Mouse (Mus musculus): Measurements from ENCODE around the gene Nt5c3b.

Gene Nt5c3b

GRCm38 (mm10) chr11:100426820-100427219 lies 14.8 kb downstream of the Nt5c3b start:
- DNase-seq, result no peak

GRCm38 (mm10) chr11:100425851-100426250 lies 15.8 kb downstream of the Nt5c3b start:
- peak; percentile 69 for DNase-seq

DNA sequence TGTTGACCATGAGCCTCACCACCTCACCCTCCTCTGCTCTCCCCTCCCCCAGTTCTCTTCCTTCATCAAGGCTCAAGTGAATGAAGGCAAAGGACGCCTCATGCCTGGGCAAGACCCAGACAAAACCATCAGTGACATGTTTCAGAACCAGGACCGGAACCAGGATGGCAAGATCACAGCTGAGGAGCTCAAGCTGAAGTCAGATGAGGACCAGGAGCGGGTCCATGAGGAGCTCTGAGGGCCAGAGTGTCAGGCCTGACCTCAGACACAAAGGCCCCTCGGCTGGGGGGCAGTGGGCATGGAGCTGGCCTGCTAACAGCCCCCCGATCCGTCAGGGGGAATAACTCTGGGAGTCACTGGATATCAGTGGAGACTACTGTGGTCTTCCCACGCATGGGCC lies 17.8 kb downstream of the Nt5c3b start:
- DNase-seq, result no peak

GRCm38 (mm10) chr11:100421537-100421936 lies 20.1 kb downstream of the Nt5c3b start:
- DNase-seq, result no peak

DNA sequence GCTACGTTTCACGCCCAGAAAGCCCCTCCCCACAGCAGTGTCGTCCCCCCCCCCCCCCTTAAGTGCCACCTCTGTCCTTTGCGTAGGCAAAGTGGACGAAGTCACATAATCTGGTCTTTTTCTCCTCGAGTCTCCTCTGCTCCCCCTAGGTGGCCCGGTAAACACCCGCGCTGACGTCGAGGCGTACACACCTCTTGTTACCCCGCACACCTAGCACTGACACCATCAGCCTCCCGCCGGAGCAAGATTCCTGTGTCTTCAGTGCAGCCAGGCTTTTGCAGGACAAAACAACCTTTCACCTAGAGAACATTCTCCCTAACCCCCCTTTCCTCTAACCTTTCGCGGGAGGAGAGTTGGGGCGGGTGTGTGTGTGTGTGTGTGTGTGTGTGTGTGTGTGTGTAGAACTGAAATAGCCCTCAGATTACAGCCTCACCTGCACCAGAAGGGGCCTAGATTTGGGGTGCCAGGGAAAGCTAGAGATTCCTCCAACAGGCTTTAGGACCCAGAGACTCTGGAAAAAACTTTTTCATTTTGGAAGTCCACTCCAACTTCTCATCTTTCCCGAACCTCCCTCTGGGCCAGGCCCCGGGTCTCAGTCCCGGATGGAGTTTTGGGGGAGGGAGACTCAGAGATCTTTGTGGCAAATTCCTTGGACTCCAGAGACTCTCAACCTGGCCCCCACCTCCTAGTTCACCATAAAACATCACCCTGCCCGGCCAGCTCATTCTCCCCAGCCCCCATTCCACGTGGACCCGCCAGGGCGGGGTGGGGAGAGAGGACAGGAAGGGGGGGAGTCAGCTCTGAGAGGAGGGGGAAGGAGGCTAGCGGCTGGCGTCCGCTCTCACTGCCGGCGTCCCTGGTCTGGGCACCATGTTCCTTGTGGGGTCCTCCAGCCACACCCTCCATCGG lies 26.4 kb downstream of the Nt5c3b start, which contains the start of gene Fkbp10:
Fkbp10 (plus strand) TSS at position 784 of the 909 bp plus-strand sequence.
- DNase-seq, result no peak

DNA sequence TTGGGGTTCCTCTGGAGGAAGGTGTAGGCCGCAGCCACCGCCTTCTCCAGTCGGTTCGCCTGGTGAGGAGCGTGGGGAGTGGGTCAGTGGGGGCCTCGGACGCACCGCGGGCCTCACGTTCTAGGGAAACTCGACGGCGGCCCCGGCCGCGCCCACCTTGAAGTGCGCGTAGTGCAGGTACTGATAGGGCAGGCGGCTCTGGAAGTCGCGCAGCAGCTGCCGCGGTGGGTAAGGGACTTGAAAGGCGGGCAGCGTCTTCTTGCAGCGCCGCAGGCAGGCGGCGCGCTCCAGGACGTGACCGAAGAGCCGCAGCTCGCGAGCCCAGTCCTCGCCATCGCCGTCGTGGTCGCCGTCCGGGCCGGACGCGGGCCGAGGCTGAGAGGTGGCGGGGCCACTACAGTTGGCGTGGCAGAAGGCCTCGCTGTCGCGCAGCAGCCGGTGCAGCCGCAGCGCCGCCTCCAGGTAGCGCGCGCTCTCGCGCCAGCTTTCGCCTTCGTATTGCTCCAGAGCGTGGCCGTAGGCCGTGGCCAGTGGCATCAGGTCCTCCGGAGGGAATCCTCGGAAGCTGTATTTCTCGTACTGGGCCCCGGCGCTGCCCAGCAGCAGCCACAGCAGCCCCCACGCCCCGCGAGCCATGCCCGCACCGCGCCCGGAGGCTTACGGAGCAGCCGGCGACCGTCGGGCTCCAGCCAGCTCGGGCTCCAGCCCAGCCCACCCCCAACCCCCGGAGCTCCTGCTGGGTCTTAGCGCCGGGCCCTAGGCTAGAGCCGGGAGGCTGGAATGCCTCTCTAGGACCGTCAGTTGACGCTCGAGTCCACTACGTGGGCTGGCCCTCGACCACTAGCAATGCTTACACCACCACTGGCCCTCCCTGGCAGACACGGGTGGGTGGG lies 27.3 kb downstream of the Nt5c3b start, which contains the start of gene P3h4:
P3h4 (minus strand) TSS at position 816 of the 893 bp plus-strand sequence.
- DNase-seq, result peak; percentile 87

GRCm38 (mm10) chr11:100413541-100413940 lies 28.1 kb downstream of the Nt5c3b start:
- no peak for DNase-seq

DNA sequence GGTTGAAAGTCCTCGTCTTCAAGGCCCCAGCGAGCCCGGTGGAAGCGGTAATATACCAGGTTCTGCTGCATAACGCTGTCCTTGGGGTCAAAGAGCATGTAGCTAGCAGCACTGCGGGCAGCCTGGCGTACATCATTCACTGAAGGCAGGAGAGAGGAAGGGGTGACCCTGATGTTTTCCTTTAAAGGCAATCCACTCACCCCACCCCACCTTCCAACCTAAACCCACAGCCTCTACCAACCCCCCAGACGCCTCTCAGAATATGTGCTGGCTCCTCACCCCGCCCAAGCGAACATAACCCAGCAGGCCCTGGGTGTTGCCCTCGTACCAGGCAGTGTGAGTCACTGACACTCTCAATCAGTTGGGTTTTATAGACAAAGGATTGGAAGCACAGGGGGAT lies 29.9 kb downstream of the Nt5c3b start:
- DNase-seq, result no peak

GRCm38 (mm10) chr11:100409686-100410085 lies 31.9 kb downstream of the Nt5c3b start:
- DNase-seq, result no peak

GRCm38 (mm10) chr11:100408835-100409462 lies 32.7 kb downstream of the Nt5c3b start:
- DNase-seq, result no peak

DNA sequence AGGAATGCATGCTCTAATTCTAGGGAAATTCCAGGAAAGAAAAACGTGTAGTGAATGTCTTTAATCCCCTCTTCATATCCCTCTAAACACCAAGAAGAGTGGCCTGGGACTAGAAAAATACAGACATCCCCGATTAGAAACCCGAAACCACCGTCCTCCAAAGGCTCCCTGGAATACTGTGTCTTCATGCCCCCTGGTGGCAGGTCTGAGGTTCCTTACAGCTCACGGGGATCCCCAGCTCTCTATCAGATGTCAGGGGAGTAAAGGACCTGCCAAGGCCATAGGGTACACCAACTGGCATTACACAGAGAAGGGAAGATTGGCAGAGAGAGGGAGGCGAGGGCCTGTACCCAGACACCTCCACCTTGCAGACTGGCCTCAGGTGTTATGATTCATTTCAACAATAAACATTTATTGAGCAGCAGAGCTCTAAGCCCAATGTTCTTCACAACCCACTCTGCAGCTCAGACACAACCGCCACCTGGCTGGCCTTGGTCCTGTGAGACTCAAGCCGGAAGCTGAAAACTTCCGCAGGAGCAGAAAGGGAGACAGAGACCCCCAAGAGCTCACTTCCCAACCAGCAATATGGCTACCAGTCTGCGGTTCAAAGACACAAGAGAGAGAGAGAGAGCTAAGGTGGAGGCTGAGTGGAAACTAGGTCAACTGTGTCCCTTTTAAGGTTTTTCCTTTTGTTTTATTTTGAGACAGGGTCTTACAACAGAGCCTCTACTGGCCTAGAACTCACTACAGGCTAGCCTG lies 33.4 kb downstream of the Nt5c3b start:
- peak; percentile 81 for DNase-seq

- DNase-seq, result peak; percentile 87
Observed at GRCm38 (mm10) chr11:100406995-100407705, 34.5 kb downstream of the Nt5c3b start.

DNA sequence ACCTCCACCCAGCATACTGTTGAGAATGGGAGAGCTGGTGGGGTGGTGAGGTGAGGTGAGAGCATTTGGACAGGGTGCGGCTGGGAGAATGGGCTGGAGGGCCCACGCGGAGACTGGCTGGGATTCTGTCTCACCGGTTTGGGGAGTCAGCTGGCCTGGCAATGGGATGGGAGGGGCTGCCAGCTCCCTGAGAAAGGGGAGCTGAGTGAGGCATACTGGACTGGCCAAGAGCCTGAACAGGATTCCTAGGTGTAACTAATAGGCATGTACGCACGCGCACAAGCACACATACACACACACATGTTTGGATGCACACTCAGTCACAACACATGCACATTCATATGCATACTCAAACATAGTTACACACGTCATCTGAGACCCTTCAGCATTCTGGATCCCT lies 35.3 kb downstream of the Nt5c3b start:
- DNase-seq, result no peak

- no peak for DNase-seq
Observed at GRCm38 (mm10) chr11:100404456-100405074, 37.0 kb downstream of the Nt5c3b start.

- DNase-seq, result no peak
Observed at GRCm38 (mm10) chr11:100403445-100404134, 38.0 kb downstream of the Nt5c3b start.

DNA sequence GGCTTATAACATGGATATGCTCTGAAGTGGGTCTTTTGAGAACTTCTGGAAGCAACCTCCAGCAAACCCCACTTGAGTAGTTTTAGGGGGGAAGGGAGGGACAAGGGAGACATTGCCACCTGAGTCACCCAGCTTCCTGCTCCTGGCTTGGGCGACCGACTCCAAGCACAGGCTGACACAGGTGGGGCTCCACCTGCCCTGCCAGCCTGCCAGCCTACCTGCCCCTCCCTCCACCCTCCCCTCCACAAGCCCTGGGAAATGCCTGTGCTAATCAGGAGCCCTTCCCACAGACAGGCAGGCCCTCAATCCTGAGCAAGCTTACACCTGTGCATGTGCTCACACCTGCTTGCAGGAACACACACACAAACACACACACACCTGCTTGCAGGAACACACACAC lies 38.9 kb downstream of the Nt5c3b start:
- no peak for DNase-seq

DNA sequence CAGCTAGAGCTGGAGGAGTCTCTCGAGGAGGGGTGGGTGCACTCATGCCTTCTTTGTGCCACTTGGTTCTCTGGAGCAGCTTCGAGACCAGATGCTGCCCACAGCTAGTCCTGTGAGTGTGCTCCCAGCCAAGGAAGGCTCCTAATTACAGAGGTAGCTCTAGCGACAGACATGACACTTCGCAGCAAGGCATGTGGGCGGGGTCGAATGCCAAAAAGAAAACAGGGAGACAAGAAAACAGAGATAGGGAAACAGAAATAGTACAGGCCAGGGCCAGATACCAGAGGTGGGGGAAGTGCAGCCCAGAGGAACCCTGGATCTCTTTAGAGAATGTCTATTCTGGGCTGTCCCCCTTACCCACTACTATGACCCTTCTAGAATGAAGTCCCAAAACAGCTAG lies 39.4 kb downstream of the Nt5c3b start:
- no peak for DNase-seq

GRCm38 (mm10) chr11:100400842-100401241 lies 40.8 kb downstream of the Nt5c3b start:
- DNase-seq, result no peak

DNA sequence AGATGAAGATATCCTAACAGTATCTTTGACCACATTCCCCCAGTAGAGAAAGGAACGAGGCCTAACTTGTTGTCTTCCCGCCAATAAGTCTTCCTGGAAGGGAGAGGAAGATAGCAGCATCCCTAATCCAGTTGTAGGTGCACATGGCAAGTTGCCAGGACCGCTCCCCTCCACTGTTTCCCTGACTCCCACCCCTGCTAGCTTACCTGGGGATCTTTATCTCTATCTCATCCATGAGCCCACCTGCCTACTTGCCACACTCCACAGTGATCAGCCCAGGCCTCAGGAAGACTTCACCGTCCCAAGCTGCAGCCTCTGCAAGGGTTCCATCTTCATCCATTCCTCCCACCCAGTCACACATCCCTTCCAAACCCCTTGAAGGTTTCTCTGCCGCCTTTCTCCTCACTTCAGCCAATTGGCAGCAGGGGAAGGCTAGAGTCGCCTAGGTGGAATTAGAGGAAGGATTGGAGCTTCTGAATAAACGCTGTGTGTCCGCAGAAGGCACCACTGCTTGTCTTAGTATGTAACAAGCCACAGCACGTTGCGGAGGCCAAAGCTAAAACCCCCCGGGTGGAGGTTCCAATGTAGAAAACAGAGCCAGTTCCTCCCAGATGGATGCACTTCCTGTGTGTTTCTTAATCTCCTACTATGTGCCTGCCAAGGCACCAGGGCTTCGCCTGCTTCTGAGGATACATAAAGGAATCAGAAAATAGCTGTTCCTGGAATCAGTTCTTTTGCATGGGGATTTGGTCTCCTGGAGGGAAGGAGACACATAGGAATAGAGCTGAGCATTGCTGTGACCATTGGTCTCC lies 41.7 kb downstream of the Nt5c3b start:
- DNase-seq, result no peak

DNA sequence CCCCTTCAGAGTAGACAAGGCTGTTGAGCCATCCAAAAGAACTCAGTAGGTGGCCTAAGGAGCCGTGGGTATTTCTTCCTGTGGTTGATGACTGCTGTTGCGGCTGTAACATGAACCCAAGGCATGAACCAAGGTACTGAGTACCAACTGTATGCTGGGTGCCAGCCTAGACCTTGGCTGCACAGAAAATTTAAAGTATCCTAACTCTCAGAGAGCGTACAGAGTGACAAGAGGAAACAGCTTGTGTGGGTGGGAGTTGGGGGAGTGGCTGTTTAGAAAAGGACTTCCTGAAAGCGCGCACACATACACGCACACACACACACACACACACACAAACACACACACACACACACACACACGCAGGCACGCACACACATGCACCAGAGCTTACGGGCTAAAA lies 42.3 kb downstream of the Nt5c3b start:
- no peak for DNase-seq
